Mouse (Mus musculus) gastrocnemius, postnatal 36 days (tissue): ENCODE results near the gene Mapk6. TPM values are rescaled to one million over a fixed set of nuclear protein-coding genes. Genes with fewer than 3 reads are reported as not detected.
"Not testable (repeated sequence)": the region's sequence is repeated elsewhere in the genome, so short reads cannot be mapped to it uniquely, and the experiment has no call there.

ENCODE experiments used
- DNase-seq, 2 experiments: peaks; one replicate each; pipeline ENCODE4 v3.0.0; 2022
- intact Hi-C: fragments of 180-260 bp; cut with DNase I; formaldehyde crosslinking; loops from one replicate; pipeline ENCODE4 v1.15.1; 2025
- long read RNA-seq, 2 experiments: library from polyadenylated mRNA; stranded (forward); transcript quantifications; one replicate each; pipeline ENCODE4 v2.0.0; 2021
- total RNA-seq, 2 experiments: library from RNA; stranded (reverse); gene quantifications; 2 replicates each; pipeline ENCODE4 v1.2.3; 2021

Gene Mapk6
- total RNA-seq, result 10 to 100 TPM; 24.9 to 28.4 TPM
- long read RNA-seq, experiment 1, full-length matches to known transcripts, result 1 of 6 reads
- long read RNA-seq, experiment 1, partial matches to known transcripts, result 2 of 6 reads
- long read RNA-seq, experiment 1, other reads (novel, unspliced or antisense), result 3 of 6 reads
- long read RNA-seq, experiment 2, full-length matches to known transcripts, result 5 of 11 reads
- long read RNA-seq, experiment 2, partial matches to known transcripts, result 2 of 11 reads
- long read RNA-seq, experiment 2, other reads (novel, unspliced or antisense), result 4 of 11 reads

GRCm38 (mm10) chr9:75409852-75410378 lies at the start of gene Mapk6:
Gene Mapk6 (minus strand): TSS chr9:75410005.
- peak; percentile 96 to 98 for DNase-seq
- intact Hi-C loops, result loop anchor here (2.0 kb wide), 1 partner anchor 25 kb away; no protein-coding TSS in a partner anchor

GRCm38 (mm10) chr9:75455684-75456083 lies 45.9 kb upstream of the Mapk6 start:
- no peak for DNase-seq
- intact Hi-C loops, result no loop called here

DNA sequence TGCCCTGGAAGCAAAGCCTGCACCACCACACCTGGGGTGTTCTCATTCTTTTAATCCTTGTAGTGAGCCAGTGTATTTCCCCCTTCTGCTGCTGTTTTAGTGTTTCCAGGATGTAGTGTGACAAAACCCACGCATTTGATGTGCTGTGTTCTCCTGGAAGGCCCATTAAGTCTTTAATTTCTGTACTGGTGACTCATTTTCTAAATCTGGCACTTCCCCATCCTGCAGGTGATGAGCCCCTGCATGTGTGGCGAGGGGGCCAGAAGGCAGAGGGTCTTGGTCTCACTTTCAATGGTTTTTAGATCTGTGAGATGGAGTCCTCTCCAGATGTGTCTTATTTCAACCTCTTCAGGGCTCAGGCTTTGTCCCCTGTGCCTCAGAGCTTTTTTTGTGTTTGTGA lies 44.2 kb upstream of the Mapk6 start:
- DNase-seq, result no peak
- intact Hi-C loops, result no loop called here

DNA sequence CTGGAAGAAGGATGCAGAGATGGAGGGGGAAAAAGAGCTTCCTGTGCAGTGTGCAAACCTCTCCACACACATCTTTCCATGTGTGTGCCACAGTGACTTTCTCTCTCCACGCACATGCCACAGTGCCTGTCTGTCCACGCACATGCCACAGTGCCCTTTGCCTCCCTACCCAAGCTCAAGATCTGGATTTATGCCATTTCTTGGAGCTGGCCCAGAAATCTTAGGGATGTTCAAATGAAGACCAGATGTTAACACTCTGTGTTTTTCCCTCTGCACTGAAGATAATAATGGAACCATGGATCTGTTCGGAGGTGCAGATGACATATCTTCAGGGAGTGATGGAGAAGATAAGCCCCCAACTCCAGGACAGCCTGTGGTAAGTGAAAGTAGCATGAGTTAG lies 38.2 kb upstream of the Mapk6 start:
- DNase-seq, result no peak
- intact Hi-C loops, result no loop called here

DNA sequence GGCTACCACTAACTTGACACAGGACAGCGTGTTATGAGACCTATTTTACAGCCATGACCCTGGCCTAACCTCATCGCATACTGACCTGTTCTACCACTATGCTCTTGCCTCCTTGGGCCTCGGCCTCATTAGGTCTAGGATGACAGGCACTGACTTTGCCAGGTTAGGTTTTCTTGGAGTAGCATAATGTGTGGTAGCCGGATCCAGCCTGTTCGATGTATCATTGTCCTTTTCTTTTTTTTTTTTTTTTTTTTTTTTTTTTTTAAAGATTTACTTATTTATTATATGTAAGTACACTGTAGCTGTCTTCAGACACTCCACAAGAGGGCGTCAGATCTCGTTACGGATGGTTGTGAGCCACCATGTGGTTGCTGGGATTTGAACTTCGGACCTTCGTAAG lies 36.8 kb upstream of the Mapk6 start:
- DNase-seq, intact Hi-C loops: not testable (repeated sequence)

DNA sequence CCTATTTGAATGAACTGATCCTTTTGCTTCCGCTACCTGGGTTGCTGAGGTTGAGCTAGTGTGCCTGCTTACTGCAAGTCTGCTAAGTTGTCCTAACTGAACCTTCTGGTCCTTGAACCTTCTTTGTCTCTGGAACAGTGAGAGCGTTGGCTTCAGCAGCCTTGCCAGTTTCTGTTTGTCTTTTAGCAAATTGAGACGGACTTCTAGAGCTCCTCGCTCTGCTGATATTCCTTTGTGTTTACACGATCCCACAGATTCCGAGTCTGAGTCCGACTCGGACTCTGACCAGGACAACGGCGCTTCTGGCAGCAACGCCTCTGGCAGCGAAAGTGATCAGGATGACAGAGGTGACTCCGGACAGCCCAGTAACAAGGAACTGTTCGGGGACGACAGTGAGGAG lies 35.2 kb upstream of the Mapk6 start:
- intact Hi-C loops, result no loop called here
- DNase-seq, result no peak

DNA sequence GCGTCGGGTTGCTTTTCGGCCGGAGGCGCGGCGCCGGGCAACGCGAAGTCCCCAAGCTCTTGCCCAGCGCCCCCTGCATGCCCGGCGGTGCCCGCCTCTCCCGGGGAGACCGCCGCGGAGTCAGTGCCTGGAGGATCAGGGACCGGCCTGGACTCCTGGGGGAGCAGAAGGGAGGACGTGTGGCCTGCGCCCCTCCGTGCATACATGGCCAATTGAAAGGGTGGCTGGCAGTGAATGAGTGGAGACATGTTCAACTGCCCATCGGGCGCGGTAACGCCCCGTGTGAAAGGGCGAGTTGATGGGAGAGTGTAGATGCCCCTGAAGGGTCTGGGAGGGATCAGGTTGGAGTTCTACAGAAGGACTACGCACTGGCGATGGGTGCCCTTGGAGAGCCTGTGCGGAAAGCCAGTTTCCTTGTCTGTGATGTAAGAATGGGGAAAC lies 31.9 kb upstream of the Mapk6 start:
- intact Hi-C loops, result no loop called here
- peak in 1 of 2 experiments; percentile 16 for DNase-seq

DNA sequence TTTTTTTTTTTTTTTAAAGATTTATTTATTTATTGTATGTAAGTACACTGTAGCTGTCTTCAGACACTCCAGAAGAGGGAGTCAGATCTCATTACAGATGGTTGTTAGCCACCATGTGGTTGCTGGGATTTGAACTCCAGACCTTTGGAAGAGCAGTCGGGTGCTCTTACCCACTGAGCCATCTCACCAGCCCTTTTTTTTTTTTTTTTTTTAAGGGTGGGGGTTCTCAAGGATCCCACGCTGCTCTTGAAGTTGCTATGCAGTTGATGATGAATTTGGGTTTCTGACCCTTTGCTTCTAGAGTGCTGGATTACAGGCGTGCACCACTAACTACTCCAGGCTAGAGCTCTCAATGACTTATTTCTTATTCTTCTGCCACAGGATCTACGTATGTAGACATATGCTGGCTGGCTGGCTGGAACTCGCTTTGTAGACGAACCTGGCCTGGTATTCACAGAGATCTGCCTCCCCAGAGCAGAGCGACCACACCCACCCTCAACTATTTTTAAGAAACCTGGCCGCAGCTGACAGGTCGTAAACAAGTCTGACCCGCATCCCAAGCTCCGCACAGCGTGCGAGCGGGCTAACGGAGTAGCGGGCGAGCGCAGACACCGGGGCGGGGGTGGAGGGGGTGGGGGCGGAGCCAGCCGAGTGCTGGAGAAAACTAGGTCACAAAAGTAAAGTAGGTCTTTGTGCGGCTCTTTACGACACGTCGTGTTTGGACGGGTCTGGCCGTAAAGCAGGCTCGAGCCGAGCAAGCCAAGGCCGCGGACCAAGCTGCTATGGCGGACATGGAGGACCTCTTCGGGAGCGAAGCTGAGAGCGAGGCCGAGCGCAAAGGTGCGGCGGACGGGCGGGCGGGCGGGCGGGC lies 31.2 kb upstream of the Mapk6 start, which contains the start of gene Leo1:
Gene Leo1 (plus strand): TSS at position 729 of the 871 bp plus-strand sequence.
- intact Hi-C loops, result no loop called here
- DNase-seq, result peak; percentile 71 to 72

- no peak for DNase-seq
- intact Hi-C loops, result loop anchor here (1.0 kb wide), 1 partner anchor 77 kb away; no protein-coding TSS in a partner anchor
Observed at GRCm38 (mm10) chr9:75437653-75438385, 28.0 kb upstream of the Mapk6 start.

- DNase-seq, result peak; percentile 65 to 73
- intact Hi-C loops, result loop anchor here (2.0 kb wide), 1 partner anchor 25 kb away; the partner anchor contains the start of gene Mapk6
Observed at GRCm38 (mm10) chr9:75435918-75436317, 26.1 kb upstream of the Mapk6 start.

DNA sequence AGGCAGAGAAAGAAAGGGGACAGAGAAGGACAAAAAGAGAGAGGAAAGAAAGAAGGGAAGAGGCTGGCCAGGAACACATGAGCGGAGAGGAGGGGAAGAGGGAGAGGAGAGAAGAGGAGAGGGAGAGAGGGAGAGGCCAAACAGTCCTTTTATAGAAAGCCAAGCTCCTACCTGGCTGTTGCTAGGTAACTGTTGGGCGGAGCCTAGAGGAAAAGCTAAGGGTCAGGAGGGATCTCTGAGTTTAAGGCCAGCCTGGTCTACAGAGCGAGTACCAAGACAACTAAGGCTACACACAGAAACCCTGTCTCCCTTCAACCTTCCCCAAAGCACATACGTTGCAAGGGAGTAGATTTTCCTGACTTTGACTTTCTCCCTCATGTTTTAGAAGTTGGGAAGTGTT lies 25.5 kb upstream of the Mapk6 start:
- no peak for DNase-seq
- intact Hi-C loops, result loop anchor here (2.0 kb wide), 1 partner anchor 24 kb away; the partner anchor contains the start of gene Mapk6

GRCm38 (mm10) chr9:75434872-75435271 lies 25.1 kb upstream of the Mapk6 start:
- DNase-seq, result no peak
- intact Hi-C loops, result loop anchor here (2.0 kb wide), 1 partner anchor 24 kb away; the partner anchor contains the start of gene Mapk6

DNA sequence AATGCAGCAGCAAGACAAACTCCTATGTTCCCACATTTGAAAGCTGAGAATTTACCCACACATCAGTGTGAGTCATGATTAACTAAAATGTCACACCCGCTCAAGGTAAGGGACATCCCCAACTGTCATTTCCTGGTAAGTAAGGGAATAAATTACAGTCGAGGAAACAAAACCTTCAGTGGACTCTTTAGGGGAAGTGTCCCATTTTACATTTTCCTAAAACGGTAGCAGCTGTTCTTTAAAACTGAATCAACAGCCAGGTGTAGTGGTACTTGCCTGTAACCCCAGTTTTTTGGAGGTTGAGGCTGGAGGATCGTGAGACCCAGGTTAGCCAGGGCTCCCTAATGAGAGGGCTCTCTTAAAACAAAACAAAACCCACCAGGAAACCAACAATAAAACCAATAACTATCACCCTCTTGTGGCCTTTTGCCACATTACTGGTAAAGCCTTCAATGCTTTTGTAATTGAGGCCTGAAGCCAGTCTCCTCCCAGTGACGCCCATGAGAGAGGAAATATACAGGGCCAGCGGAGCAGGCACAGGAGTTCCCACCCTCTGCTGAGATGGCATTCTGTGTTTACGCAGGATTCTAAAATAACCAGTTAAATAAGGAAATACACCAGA lies 24.5 kb upstream of the Mapk6 start:
- intact Hi-C loops, result loop anchor here (2.0 kb wide), 1 partner anchor 23 kb away; the partner anchor contains the start of gene Mapk6
- peak in 1 of 2 experiments; percentile 36 for DNase-seq

- intact Hi-C loops, result no loop called here
- DNase-seq, result no peak
Observed at GRCm38 (mm10) chr9:75432694-75433093, 22.9 kb upstream of the Mapk6 start.

DNA sequence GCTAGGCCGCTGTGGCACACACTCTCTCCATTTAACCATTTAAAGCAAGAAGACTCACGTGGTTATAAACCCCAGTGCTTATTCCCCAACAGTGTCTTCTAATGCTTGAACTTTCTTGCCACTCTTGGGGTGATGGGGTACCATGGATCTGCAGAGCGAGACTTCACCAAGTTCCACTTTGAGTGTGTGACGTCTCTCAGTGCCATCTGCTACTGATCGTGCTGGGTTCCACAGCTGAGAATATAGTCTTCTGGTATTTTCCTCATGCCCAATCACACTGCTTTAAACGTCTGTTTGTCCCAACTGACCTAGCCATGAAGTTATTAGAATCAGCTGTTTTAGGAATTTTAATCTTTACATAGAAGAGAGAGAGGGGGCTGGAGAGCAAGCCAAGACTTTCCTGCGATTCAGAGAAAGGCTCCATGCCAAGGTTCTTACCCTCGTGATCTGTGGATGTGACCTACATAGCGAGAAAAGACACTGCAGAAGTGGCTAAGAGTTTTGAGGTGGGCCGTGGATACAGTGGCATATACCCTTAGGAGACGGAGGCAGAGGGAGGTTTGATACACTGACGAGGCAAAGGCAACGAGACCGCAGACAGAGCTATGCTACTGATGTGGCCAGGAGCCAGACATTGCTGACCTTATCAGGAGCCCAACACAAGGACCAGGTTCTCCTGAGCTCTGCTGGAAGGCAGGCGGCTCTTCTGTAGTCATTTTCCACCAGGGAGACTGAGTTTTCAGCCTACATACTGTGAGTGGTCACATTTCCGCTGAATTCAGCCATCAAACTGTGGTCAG lies 21.2 kb upstream of the Mapk6 start:
- no peak for DNase-seq

DNA sequence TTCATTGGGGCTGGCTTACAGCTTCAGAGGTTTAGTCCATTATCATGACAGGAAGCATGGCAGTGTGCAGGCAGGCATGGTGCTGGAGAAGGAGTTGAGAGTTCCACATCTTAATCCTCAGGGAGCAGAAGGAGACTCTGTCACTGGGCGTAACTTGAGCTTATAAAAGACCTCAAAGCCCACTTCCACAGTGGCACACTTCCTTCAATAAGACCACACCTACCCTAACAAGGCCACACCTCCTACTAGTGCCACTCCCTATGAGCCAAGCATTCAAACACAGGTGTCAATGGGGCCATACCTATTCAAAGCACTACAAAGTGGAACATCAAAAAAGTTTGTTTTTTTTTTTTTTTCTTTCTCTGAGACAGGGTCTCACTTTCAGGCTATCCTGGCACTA lies 19.9 kb upstream of the Mapk6 start:
- DNase-seq, result no peak
- intact Hi-C loops, result no loop called here

More for the DNA sequence above, 21.2 kb upstream of the Mapk6 start:
- intact Hi-C loops, result no loop called here

DNA sequence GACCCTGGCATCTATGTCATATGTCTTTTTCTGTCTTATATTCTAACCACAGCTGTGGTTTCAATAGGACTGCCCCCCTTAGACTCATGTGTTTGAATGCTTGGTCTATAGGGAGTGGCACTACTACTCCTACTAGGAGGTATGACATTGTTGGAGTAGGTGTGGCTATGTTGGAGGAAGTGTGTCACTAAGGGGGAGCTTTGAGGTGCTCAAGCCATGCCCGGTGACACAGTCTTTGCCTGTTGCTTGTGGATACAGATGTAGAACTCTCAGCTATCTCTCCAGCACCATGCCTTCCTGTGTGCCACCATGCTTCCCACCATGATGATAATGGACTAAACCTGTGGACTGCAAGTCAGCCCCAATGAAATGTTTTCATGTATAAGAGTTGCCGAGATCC lies 19.2 kb upstream of the Mapk6 start:
- intact Hi-C loops, result no loop called here
- DNase-seq, result no peak

GRCm38 (mm10) chr9:75428274-75428600 lies 18.4 kb upstream of the Mapk6 start:
- intact Hi-C loops, result no loop called here
- no peak for DNase-seq
